Mouse (Mus musculus): ENCODE data around the gene Gimap7. TPM values are rescaled to one million over a fixed set of nuclear protein-coding genes. Genes with fewer than 3 reads are reported as not detected.
A peak's percentile ranks its signal among the peaks of the same experiment; 100 is the strongest.

The Gimap7 gene
- polyA plus RNA-seq, 1 experiment from 2014 or later = not detected

- 62% methylated on average over 5 of the region's 5 CpGs for WGBS
- H3K4me2 ChIP-seq (ENCODE audit: low read depth, low read length, severe bottlenecking) = no peak overlapping the region
- DNase-seq (ENCODE audit: low spot score) (no peak), ATAC-seq (replicated peaks; ENCODE audit: low FRiP score) (no peak)
- H3K9ac ChIP-seq (ENCODE audit: low read length) = no peak overlapping the region
- no peaks in the 10 kb centered on the region for H3K27me3 ChIP-seq (ENCODE audit: control insufficient read depth, insufficient read depth, low read length)
- H3K9me3 ChIP-seq (ENCODE audit: control insufficient read depth, low read length) = no peaks in the 10 kb centered on the region
- no peak overlapping the region for H3K27ac ChIP-seq (ENCODE audit: low read depth, low read length)
- H3K36me3 ChIP-seq (ENCODE audit: control insufficient read depth, insufficient read depth, low read length) = no peaks in the 10 kb centered on the region
- no peaks in the 10 kb centered on the region for H3K4me1 ChIP-seq (replicated peaks; ENCODE audit: control insufficient read depth, insufficient read depth, low read length)
- no peak overlapping the region for H3K4me3 ChIP-seq (ENCODE audit: low read depth, low read length)
These were observed 18.0 kb upstream of the Gimap7 start for GRCm38 (mm10) chr6:48700251-48701075.

- no peak for DNase-seq (ENCODE audit: low spot score)
- WGBS = 90% methylated on average over 7 of the region's 7 CpGs
- H3K27ac ChIP-seq (ENCODE audit: low read depth, low read length) = no peak overlapping the region
These were observed 16.3 kb upstream of the Gimap7 start for GRCm38 (mm10) chr6:48702146-48702545.

GRCm38 (mm10) chr6:48702601-48703000, 15.8 kb upstream of the Gimap7 start:
- H3K27me3 ChIP-seq (ENCODE audit: control insufficient read depth, insufficient read depth, low read length) = no peaks in the 10 kb centered on the region
- H3K9ac ChIP-seq (ENCODE audit: low read length) = no peak overlapping the region
- no peak for ATAC-seq (replicated peaks; ENCODE audit: low FRiP score)
- no peaks in the 10 kb centered on the region for H3K4me1 ChIP-seq (replicated peaks; ENCODE audit: control insufficient read depth, insufficient read depth, low read length)
- no peak overlapping the region for H3K27ac ChIP-seq (ENCODE audit: low read depth, low read length)
- no peak overlapping the region for H3K4me2 ChIP-seq (ENCODE audit: low read depth, low read length, severe bottlenecking)
- no peaks in the 10 kb centered on the region for H3K9me3 ChIP-seq (ENCODE audit: control insufficient read depth, low read length)
- H3K36me3 ChIP-seq (ENCODE audit: control insufficient read depth, insufficient read depth, low read length) = no peaks in the 10 kb centered on the region
- no peak for DNase-seq (ENCODE audit: low spot score)
- no peak overlapping the region for H3K4me3 ChIP-seq (ENCODE audit: low read depth, low read length)
- 73% methylated on average over 5 of the region's 5 CpGs for WGBS

More at GRCm38 (mm10) chr6:48702146-48702545, 16.3 kb upstream of the Gimap7 start:
- no peak overlapping the region for H3K4me3 ChIP-seq (ENCODE audit: low read depth, low read length)
- H3K4me1 ChIP-seq (replicated peaks; ENCODE audit: control insufficient read depth, insufficient read depth, low read length) = no peaks in the 10 kb centered on the region
- no peak for ATAC-seq (replicated peaks; ENCODE audit: low FRiP score)
- H3K9me3 ChIP-seq (ENCODE audit: control insufficient read depth, low read length) = no peaks in the 10 kb centered on the region
- H3K9ac ChIP-seq (ENCODE audit: low read length) = no peak overlapping the region
- no peak overlapping the region for H3K4me2 ChIP-seq (ENCODE audit: low read depth, low read length, severe bottlenecking)
- no peaks in the 10 kb centered on the region for H3K27me3 ChIP-seq (ENCODE audit: control insufficient read depth, insufficient read depth, low read length)
- H3K36me3 ChIP-seq (ENCODE audit: control insufficient read depth, insufficient read depth, low read length) = no peaks in the 10 kb centered on the region

GRCm38 (mm10) chr6:48704146-48704545, 14.3 kb upstream of the Gimap7 start:
- H3K27ac ChIP-seq (ENCODE audit: low read depth, low read length) = no peak overlapping the region
- H3K4me3 ChIP-seq (ENCODE audit: low read depth, low read length) = no peak overlapping the region
- ATAC-seq (replicated peaks; ENCODE audit: low FRiP score) (no peak), DNase-seq (ENCODE audit: low spot score) (no peak)
- no peaks in the 10 kb centered on the region for H3K4me1 ChIP-seq (replicated peaks; ENCODE audit: control insufficient read depth, insufficient read depth, low read length)
- H3K9me3 ChIP-seq (ENCODE audit: control insufficient read depth, low read length) = no peaks in the 10 kb centered on the region
- H3K4me2 ChIP-seq (ENCODE audit: low read depth, low read length, severe bottlenecking) = no peak overlapping the region
- no peaks in the 10 kb centered on the region for H3K27me3 ChIP-seq (ENCODE audit: control insufficient read depth, insufficient read depth, low read length)
- H3K36me3 ChIP-seq (ENCODE audit: control insufficient read depth, insufficient read depth, low read length) = no peaks in the 10 kb centered on the region
- no peak overlapping the region for H3K9ac ChIP-seq (ENCODE audit: low read length)

GRCm38 (mm10) chr6:48706130-48706529, 12.3 kb upstream of the Gimap7 start:
- WGBS = 49% methylated on average over 3 of the region's 3 CpGs
- Histone ChIP-seq H3K9me3 (ENCODE audit: control insufficient read depth, low read length) (no peaks in the 10 kb centered on the region), H3K36me3 (ENCODE audit: control insufficient read depth, insufficient read depth, low read length) (no peaks in the 10 kb centered on the region), H3K4me3 (ENCODE audit: low read depth, low read length) (no peak overlapping the region), H3K27ac (ENCODE audit: low read depth, low read length) (no peak overlapping the region), H3K4me2 (ENCODE audit: low read depth, low read length, severe bottlenecking) (no peak overlapping the region), H3K9ac (ENCODE audit: low read length) (no peak overlapping the region), H3K4me1 (replicated peaks; ENCODE audit: control insufficient read depth, insufficient read depth, low read length) (no peaks in the 10 kb centered on the region), H3K27me3 (ENCODE audit: control insufficient read depth, insufficient read depth, low read length) (no peaks in the 10 kb centered on the region)
- DNase-seq (ENCODE audit: low spot score) = no peak
- ATAC-seq (replicated peaks; ENCODE audit: low FRiP score) = no peak

GRCm38 (mm10) chr6:48720326-48720725, 1.9 kb downstream of the Gimap7 start:
- 85% methylated on average over 4 of the region's 4 CpGs for WGBS
- Histone ChIP-seq H3K9me3 (ENCODE audit: control insufficient read depth, low read length) (no peaks in the 10 kb centered on the region), H3K9ac (ENCODE audit: low read length) (no peak overlapping the region), H3K4me3 (ENCODE audit: low read depth, low read length) (no peak overlapping the region), H3K36me3 (ENCODE audit: control insufficient read depth, insufficient read depth, low read length) (no peaks in the 10 kb centered on the region), H3K4me1 (replicated peaks; ENCODE audit: control insufficient read depth, insufficient read depth, low read length) (no peaks in the 10 kb centered on the region), H3K27me3 (ENCODE audit: control insufficient read depth, insufficient read depth, low read length) (no peaks in the 10 kb centered on the region), H3K4me2 (ENCODE audit: low read depth, low read length, severe bottlenecking) (no peak overlapping the region), H3K27ac (ENCODE audit: low read depth, low read length) (no peak overlapping the region)
- DNase-seq (ENCODE audit: low spot score) (no peak), ATAC-seq (replicated peaks; ENCODE audit: low FRiP score) (no peak)

GRCm38 (mm10) chr6:48723468-48723867, 5.0 kb downstream of the Gimap7 start:
- H3K27ac ChIP-seq (ENCODE audit: low read depth, low read length) = no peak overlapping the region
- WGBS = 91% methylated on average over 8 of the region's 8 CpGs
- no peak overlapping the region for H3K4me2 ChIP-seq (ENCODE audit: low read depth, low read length, severe bottlenecking)
- no peak for DNase-seq (ENCODE audit: low spot score)
- no peaks in the 10 kb centered on the region for H3K36me3 ChIP-seq (ENCODE audit: control insufficient read depth, insufficient read depth, low read length)
- no peaks in the 10 kb centered on the region for H3K27me3 ChIP-seq (ENCODE audit: control insufficient read depth, insufficient read depth, low read length)
- H3K4me3 ChIP-seq (ENCODE audit: low read depth, low read length) = no peak overlapping the region
- no peak overlapping the region for H3K9ac ChIP-seq (ENCODE audit: low read length)
- no peak for ATAC-seq (replicated peaks; ENCODE audit: low FRiP score)
- H3K9me3 ChIP-seq (ENCODE audit: control insufficient read depth, low read length) = no peaks in the 10 kb centered on the region
- H3K4me1 ChIP-seq (replicated peaks; ENCODE audit: control insufficient read depth, insufficient read depth, low read length) = no peaks in the 10 kb centered on the region

GRCm38 (mm10) chr6:48725476-48725875, 7.1 kb downstream of the Gimap7 start:
- H3K4me3 ChIP-seq (ENCODE audit: low read depth, low read length) = no peak overlapping the region
- H3K27ac ChIP-seq (ENCODE audit: low read depth, low read length) = no peak overlapping the region
- no peaks in the 10 kb centered on the region for H3K4me1 ChIP-seq (replicated peaks; ENCODE audit: control insufficient read depth, insufficient read depth, low read length)
- no peak for DNase-seq (ENCODE audit: low spot score)
- H3K9ac ChIP-seq (ENCODE audit: low read length) = no peak overlapping the region
- H3K4me2 ChIP-seq (ENCODE audit: low read depth, low read length, severe bottlenecking) = no peak overlapping the region
- H3K27me3 ChIP-seq (ENCODE audit: control insufficient read depth, insufficient read depth, low read length) = no peaks in the 10 kb centered on the region
- WGBS = 0% methylated on average over 1 of the region's 1 CpGs
- ATAC-seq (replicated peaks; ENCODE audit: low FRiP score) = 0 out of 2 replicates have a peak, but pooled peaks have one; percentile 18
- no peaks in the 10 kb centered on the region for H3K9me3 ChIP-seq (ENCODE audit: control insufficient read depth, low read length)
- no peaks in the 10 kb centered on the region for H3K36me3 ChIP-seq (ENCODE audit: control insufficient read depth, insufficient read depth, low read length)

GRCm38 (mm10) chr6:48727761-48728160, 9.3 kb downstream of the Gimap7 start:
- Histone ChIP-seq H3K4me3 (ENCODE audit: low read depth, low read length) (no peak overlapping the region), H3K9me3 (ENCODE audit: control insufficient read depth, low read length) (no peaks in the 10 kb centered on the region), H3K27ac (ENCODE audit: low read depth, low read length) (no peak overlapping the region), H3K36me3 (ENCODE audit: control insufficient read depth, insufficient read depth, low read length) (no peaks in the 10 kb centered on the region), H3K27me3 (ENCODE audit: control insufficient read depth, insufficient read depth, low read length) (no peaks in the 10 kb centered on the region), H3K9ac (ENCODE audit: low read length) (no peak overlapping the region), H3K4me1 (replicated peaks; ENCODE audit: control insufficient read depth, insufficient read depth, low read length) (no peaks in the 10 kb centered on the region), H3K4me2 (ENCODE audit: low read depth, low read length, severe bottlenecking) (no peak overlapping the region)
- 92% methylated on average over 5 of the region's 5 CpGs for WGBS
- ATAC-seq (replicated peaks; ENCODE audit: low FRiP score) (no peak), DNase-seq (ENCODE audit: low spot score) (no peak)
